Mouse (Mus musculus) CH12.LX (cell line): Measurements from ENCODE around the gene Pcbp2. TPM values are rescaled to one million over a fixed set of nuclear protein-coding genes. Genes with fewer than 3 reads are reported as not detected.

ENCODE experiments used
- DNase-seq: peaks from one replicate; pipeline ENCODE4 v3.0.0-alpha.2; 2013; ENCODE audit errors: extremely low read depth
- H3K27ac ChIP-seq: 2 replicates; pipeline ENCODE4 v1.5.1; 2012; ENCODE audit warnings: low read depth, mild to moderate bottlenecking, control low read depth, moderate library complexity; ENCODE audit not compliant: insufficient read depth
- H3K27me3 ChIP-seq: replicated peaks from 2 replicates; pipeline ENCODE3; 2012; ENCODE audit warnings: inconsistent platforms
- H3K36me3 ChIP-seq, 2 experiments: replicated peaks in 1 of 2; 2 replicates each; pipeline versions ENCODE3 to v1.6.1; 2012; ENCODE audit warnings: inconsistent platforms in 1 of 2, low read length in 1 of 2, mild to moderate bottlenecking in 1 of 2, mixed read lengths in 1 of 2, moderate library complexity in 1 of 2; ENCODE audit not compliant: control insufficient read depth in 1 of 2, insufficient read depth in 1 of 2
- H3K4me1 ChIP-seq, 2 experiments: 2 replicates each; pipeline ENCODE4 v1.6.1; 2012; ENCODE audit warnings: inconsistent platforms in 1 of 2, moderate library complexity in 1 of 2; ENCODE audit not compliant: insufficient read depth in 2 of 2, control insufficient read depth in 1 of 2
- H3K4me2 ChIP-seq: 2 replicates; pipeline ENCODE4 v1.6.1; 2012; ENCODE audit warnings: low read depth, mild to moderate bottlenecking, control low read depth; ENCODE audit not compliant: poor library complexity, insufficient read depth, severe bottlenecking
- H3K4me3 ChIP-seq, 3 experiments: fragments of 150-350 bp in 1 of 3; sonication (generic) in 1 of 3; replicated peaks in 1 of 3; 2 replicates each; pipeline versions ENCODE3 to v1.5.1; 2011 to 2012; ENCODE audit warnings: low read depth in 2 of 3, low read length in 2 of 3, mild to moderate bottlenecking in 2 of 3, moderate library complexity in 2 of 3, control low read depth in 1 of 3, improper control_type of control experiment in 1 of 3, inconsistent platforms in 1 of 3, mixed read lengths in 1 of 3; ENCODE audit not compliant: poor library complexity in 1 of 3
- H3K79me2 ChIP-seq: replicated peaks from 2 replicates; pipeline ENCODE4 v1.6.1; 2012; ENCODE audit warnings: mild to moderate bottlenecking, moderate library complexity; ENCODE audit not compliant: control insufficient read depth, poor library complexity, insufficient read depth, severe bottlenecking; ENCODE audit errors: extremely low read depth
- H3K9ac ChIP-seq: 2 replicates; pipeline ENCODE4 v1.6.1; 2012; ENCODE audit warnings: low read depth, mild to moderate bottlenecking, control low read depth, moderate library complexity; ENCODE audit not compliant: insufficient read depth
- H3K9me3 ChIP-seq: replicated peaks from 2 replicates; pipeline ENCODE3; 2012; ENCODE audit warnings: low read length, inconsistent platforms, mixed read lengths
- BHLHE40 ChIP-seq: IDR thresholded peaks from 2 replicates; pipeline ENCODE4 v1.6.1; 2011; ENCODE audit warnings: mild to moderate bottlenecking, low read depth, low read length, improper control_type of control experiment
- CHD2 ChIP-seq: IDR thresholded peaks from 2 replicates; pipeline ENCODE4 v1.6.1; 2011; ENCODE audit warnings: low read length, improper control_type of control experiment
- CTCF ChIP-seq, 2 experiments: IDR thresholded peaks in 1 of 2; conservative IDR thresholded peaks in 1 of 2; 2 replicates each; pipeline ENCODE4 v1.5.1; 2011 to 2012; ENCODE audit warnings: low read depth in 2 of 2, low read length in 2 of 2, improper control_type of control experiment in 1 of 2, inconsistent platforms in 1 of 2, mild to moderate bottlenecking in 1 of 2, moderate library complexity in 1 of 2
- E2F4 ChIP-seq: IDR thresholded peaks from 2 replicates; pipeline ENCODE4 v1.6.1; 2011; ENCODE audit warnings: low read depth, low read length, improper control_type of control experiment; ENCODE audit not compliant: insufficient replicate concordance
- EP300 ChIP-seq: IDR thresholded peaks from 2 replicates; pipeline ENCODE4 v1.6.1; 2011; ENCODE audit warnings: low read length, improper control_type of control experiment
- ETS1 ChIP-seq: conservative IDR thresholded peaks from 2 replicates; pipeline ENCODE4 v1.6.1; 2012; ENCODE audit warnings: low read depth, mild to moderate bottlenecking, inconsistent platforms, low read length, improper control_type of control experiment, moderate library complexity
- JUN ChIP-seq: IDR thresholded peaks from 2 replicates; pipeline ENCODE4 v1.6.1; 2011; ENCODE audit warnings: low read depth, mild to moderate bottlenecking, low read length, improper control_type of control experiment, moderate library complexity; ENCODE audit not compliant: insufficient read depth
- JUND ChIP-seq: conservative IDR thresholded peaks from 2 replicates; pipeline ENCODE4 v1.6.1; 2011; ENCODE audit warnings: low read depth, low read length, improper control_type of control experiment
- KAT2A ChIP-seq: IDR thresholded peaks from 2 replicates; pipeline ENCODE4 v1.6.1; 2012; ENCODE audit warnings: low read length, improper control_type of control experiment, inconsistent platforms; ENCODE audit not compliant: insufficient replicate concordance
- MAFK ChIP-seq: IDR thresholded peaks from 2 replicates; pipeline ENCODE4 v1.6.1; 2011; ENCODE audit warnings: low read length, improper control_type of control experiment; ENCODE audit not compliant: insufficient replicate concordance
- MAZ ChIP-seq: IDR thresholded peaks from 2 replicates; pipeline ENCODE4 v1.6.1; 2012; ENCODE audit warnings: low read depth, mild to moderate bottlenecking, inconsistent platforms, low read length, improper control_type of control experiment, moderate library complexity
- MEF2A ChIP-seq: IDR thresholded peaks from 2 replicates; pipeline ENCODE4 v1.6.1; 2014; ENCODE audit warnings: low read depth, mild to moderate bottlenecking, inconsistent platforms, low read length, improper control_type of control experiment, borderline replicate concordance
- MXI1 ChIP-seq: IDR thresholded peaks from 2 replicates; pipeline ENCODE4 v1.6.1; 2011; ENCODE audit warnings: mild to moderate bottlenecking, low read depth, low read length, improper control_type of control experiment
- NELFE ChIP-seq: IDR thresholded peaks from 2 replicates; pipeline ENCODE4 v1.6.1; 2011; ENCODE audit warnings: low read depth, low read length, improper control_type of control experiment
- NRF1 ChIP-seq: IDR thresholded peaks from 2 replicates; pipeline ENCODE4 v1.6.1; 2014; ENCODE audit warnings: low read depth, mild to moderate bottlenecking, inconsistent platforms, low read length, improper control_type of control experiment, moderate library complexity
- PAX5 ChIP-seq: IDR thresholded peaks from 2 replicates; pipeline ENCODE4 v1.6.1; 2012; ENCODE audit warnings: low read length, inconsistent platforms, mixed read lengths
- POLR2AphosphoS2 ChIP-seq: IDR thresholded peaks from 2 replicates; pipeline ENCODE4 v1.6.1; 2011; ENCODE audit warnings: low read depth, low read length, improper control_type of control experiment
- RAD21 ChIP-seq: IDR thresholded peaks from 2 replicates; pipeline ENCODE4 v1.6.1; 2011; ENCODE audit warnings: low read depth, mild to moderate bottlenecking, low read length, improper control_type of control experiment, moderate library complexity
- RCOR1 ChIP-seq: conservative IDR thresholded peaks from 2 replicates; pipeline ENCODE4 v1.6.1; 2012; ENCODE audit warnings: low read depth, mild to moderate bottlenecking, inconsistent platforms, low read length, improper control_type of control experiment
- SIN3A ChIP-seq: IDR thresholded peaks from 2 replicates; pipeline ENCODE4 v1.6.1; 2012; ENCODE audit warnings: low read length, improper control_type of control experiment, inconsistent platforms
- SMC3 ChIP-seq: IDR thresholded peaks from 2 replicates; pipeline ENCODE4 v1.6.1; 2011; ENCODE audit warnings: low read depth, low read length, improper control_type of control experiment
- TBP ChIP-seq: conservative IDR thresholded peaks from 2 replicates; pipeline ENCODE4 v1.6.1; 2011; ENCODE audit warnings: low read depth, low read length, improper control_type of control experiment
- TCF12 ChIP-seq: IDR thresholded peaks from 2 replicates; pipeline ENCODE4 v1.6.1; 2014; ENCODE audit warnings: low read depth, mild to moderate bottlenecking, inconsistent platforms, low read length, improper control_type of control experiment
- USF1 ChIP-seq: IDR thresholded peaks from 2 replicates; pipeline ENCODE4 v1.6.1; 2014; ENCODE audit warnings: low read depth, mild to moderate bottlenecking, inconsistent platforms, low read length, improper control_type of control experiment
- ZKSCAN1 ChIP-seq: IDR thresholded peaks from 2 replicates; pipeline ENCODE4 v1.6.1; 2012; ENCODE audit warnings: low read depth, inconsistent platforms, low read length, improper control_type of control experiment, borderline replicate concordance
- ZMIZ1 ChIP-seq: IDR thresholded peaks from 2 replicates; pipeline ENCODE4 v1.6.1; 2012; ENCODE audit warnings: low read depth, mild to moderate bottlenecking, inconsistent platforms, low read length, improper control_type of control experiment
- ZNF384 ChIP-seq: IDR thresholded peaks from 2 replicates; pipeline ENCODE4 v1.6.1; 2012; ENCODE audit warnings: low read depth, low read length, improper control_type of control experiment, inconsistent platforms
- dilution Hi-C: fragments of 300-500 bp; cut with MboI; formaldehyde crosslinking; loops from 2 replicates; pipeline ENCODE4 v1.14.3; 2020; ENCODE audit warnings: low sequenced_read_pairs; ENCODE audit not compliant: extremely low pct_unique_long_range_greater_than_20kb, extremely low pct_ligation_motif_present
- in situ Hi-C: fragments of 300-500 bp; cut with MboI; formaldehyde crosslinking; loops from 3 replicates; pipeline ENCODE4 v1.14.3; 2019; ENCODE audit warnings: low sequenced_read_pairs, low pct_ligation_motif_present, low pct_unique_long_range_greater_than_20kb, mixed read lengths
- polyA plus RNA-seq: library from polyadenylated mRNA; unstranded; fragments of >175 nt; gene quantifications from 2 replicates; pipeline ENCODE4 v1.2.1, GENCODE M21; 2012; ENCODE audit warnings: low read depth; ENCODE audit not compliant: insufficient read length
- total RNA-seq, 2 experiments: library from RNA; depleted of rRNA; stranded (reverse); fragments of 300-350 nt in 1 of 2; fragments of >200 nt in 1 of 2; gene quantifications; 2 replicates each; pipeline ENCODE4 v1.2.3; 2012 to 2014

The Pcbp2 gene
- total and polyA plus RNA-seq, 3 experiments = 281 to 1,545 (median 379) TPM

DNA sequence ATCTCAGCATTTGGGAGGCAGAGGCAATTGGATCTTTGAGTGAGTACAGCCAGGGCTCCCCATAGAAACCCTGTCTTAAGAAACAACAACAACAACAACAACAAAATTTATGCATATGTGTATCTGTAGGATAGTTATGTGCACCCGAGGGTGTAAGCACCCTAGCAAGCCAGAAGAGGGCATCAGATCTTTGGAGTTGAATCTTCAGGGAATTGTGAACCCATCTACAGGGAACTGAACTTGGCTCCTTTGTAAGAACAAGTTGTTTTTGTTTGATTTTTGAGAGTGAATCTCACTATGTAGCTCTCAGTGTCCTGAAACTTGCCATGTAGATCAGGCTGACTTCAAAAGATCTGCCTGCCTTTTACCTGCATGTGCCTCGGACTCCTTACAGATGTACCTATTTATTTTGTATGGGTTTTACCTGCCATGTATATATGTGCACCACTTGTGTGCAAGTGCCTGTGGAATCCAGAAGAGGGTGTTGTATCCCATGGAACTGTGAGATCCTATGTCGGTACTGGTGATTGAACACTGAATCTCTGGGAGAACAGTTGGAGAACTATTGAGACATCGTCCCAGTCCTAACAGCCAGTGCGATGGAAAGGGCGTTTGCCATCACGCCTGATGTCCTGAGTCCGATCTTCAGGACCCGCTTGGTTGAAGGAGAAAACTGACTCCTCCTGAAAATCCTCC lies 1.5 kb upstream of the Pcbp2 start:
- no peak for DNase-seq
- H3K4me1 ChIP-seq = peaks cover 3 to 22% of the 10 kb centered on the region in 2 experiments
- H3K27me3 ChIP-seq = no peaks in the 10 kb centered on the region
- H3K9me3 ChIP-seq = peaks cover 5% of the 10 kb centered on the region
- no peak overlapping the region for H3K4me3 ChIP-seq
- TF ChIP-seq RAD21 (no peak), NRF1 (no peak), ETS1 (no peak), KAT2A (no peak), TBP (no peak), ZMIZ1 (no peak), SIN3A (no peak), TCF12 (no peak), BHLHE40 (no peak), MAFK (no peak), ZNF384 (no peak), SMC3 (no peak), CHD2 (no peak), JUN (no peak)
- H3K79me2 ChIP-seq = peaks cover 32% of the 10 kb centered on the region
- no peak overlapping the region for H3K9ac ChIP-seq
- dilution Hi-C loops = no loop called here
- H3K4me2 ChIP-seq = no peak overlapping the region
- H3K27ac ChIP-seq = no peak overlapping the region
- H3K36me3 ChIP-seq = peaks cover 9 to 58% of the 10 kb centered on the region in 2 experiments
- in situ Hi-C loops = loop anchor here (5.0 kb wide), 1 partner anchor 48 kb away; the partner anchor contains the start of genes Map3k12 and Tarbp2

DNA sequence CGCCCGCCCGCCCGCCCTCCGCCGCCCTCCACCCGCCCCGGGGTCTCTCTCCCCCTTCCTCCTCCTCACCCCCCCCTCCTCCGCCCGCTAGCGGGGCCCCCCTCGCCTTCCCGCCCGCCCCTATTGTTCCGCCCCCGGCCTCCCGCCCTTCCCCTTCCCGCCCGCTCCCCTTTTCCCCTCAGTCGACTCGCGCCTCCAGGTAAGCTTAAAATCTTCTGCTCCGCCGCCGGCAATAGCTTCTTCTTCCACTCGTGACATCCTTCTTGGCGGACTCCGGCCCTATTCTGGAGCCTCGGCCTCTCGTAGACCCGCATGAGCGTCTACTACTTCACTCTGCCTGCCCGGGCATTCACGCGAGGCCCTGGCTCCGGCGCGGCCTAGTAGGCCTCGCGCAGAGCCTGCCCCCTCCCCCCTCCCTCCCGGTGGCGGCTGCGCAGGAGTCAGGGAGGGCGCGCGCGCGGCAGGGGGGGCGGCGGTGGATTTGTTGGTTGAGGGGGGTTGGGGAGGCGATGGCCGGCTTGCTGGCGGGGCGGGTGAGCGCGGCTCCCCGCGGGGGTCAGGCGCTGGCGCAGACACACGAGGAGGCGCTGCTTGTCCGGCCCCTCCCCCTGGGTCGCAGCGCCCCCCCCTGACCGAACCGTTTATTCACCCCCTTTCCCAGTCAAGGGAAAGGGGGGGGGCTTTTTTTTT lies 411 bp downstream of the Pcbp2 start:
- Histone ChIP-seq H3K27ac (peak overlapping the region; percentile 87), H3K27me3 (no peaks in the 10 kb centered on the region), H3K9me3 (peaks cover 5% of the 10 kb centered on the region), H3K79me2 (peaks cover 51% of the 10 kb centered on the region), H3K4me2 (peak overlapping the region; percentile 45; the same call in 1 of the 2 replicates), H3K4me1 (peaks cover 3 to 26% of the 10 kb centered on the region in 2 experiments), H3K9ac (peak overlapping the region; percentile 100), H3K4me3 (peak overlapping the region; percentile 82 to 96 (median 93)), H3K36me3 (peaks cover 22 to 62% of the 10 kb centered on the region in 2 experiments)
- DNase-seq = peak; percentile 70
- dilution Hi-C loops = no loop called here
- in situ Hi-C loops = no loop called here
- TF ChIP-seq MEF2A = no peak
- TF ChIP-seq SMC3 = no peak
- no peak for TF ChIP-seq PAX5
- no peak for TF ChIP-seq NELFE
- TF ChIP-seq CTCF (conservative IDR thresholded peaks at IDR 0.05 in 1 of 2, IDR thresholded peaks at IDR 0.05 in 1 of 2; ENCODE audit: low read depth in 2 of 2, low read length in 2 of 2) = peak in 1 of 2 experiments; percentile 56; a peak in 2 of 4 replicates
- TF ChIP-seq USF1 = no peak
- peak; percentile 90 for TF ChIP-seq MXI1
- no peak for TF ChIP-seq EP300
- TF ChIP-seq JUND = no peak
- no peak for TF ChIP-seq JUN
- peak; percentile 75 for TF ChIP-seq CHD2
- TF ChIP-seq MAFK = no peak
- TF ChIP-seq KAT2A = peak; percentile 79; the same call in 1 of the 2 replicates
- peak; percentile 66; the same call in 1 of the 2 replicates for TF ChIP-seq ZKSCAN1
- TF ChIP-seq MAZ = peak; percentile 95
- no peak for TF ChIP-seq TCF12
- TF ChIP-seq RAD21 = no peak
- TF ChIP-seq RCOR1 = no peak
- peak; percentile 73 for TF ChIP-seq POLR2AphosphoS2
- TF ChIP-seq BHLHE40 = no peak
- TF ChIP-seq E2F4 = no peak
- TF ChIP-seq ETS1 = no peak
- no peak for TF ChIP-seq ZMIZ1
